Mouse (Mus musculus): Measurements from ENCODE around the gene Zer1. TPM values are rescaled to one million over a fixed set of nuclear protein-coding genes. Genes with fewer than 3 reads are reported as not detected.

Zer1 gene
- polyA plus RNA-seq, 1 experiment from 2014 or later, result 2.6 TPM

- WGBS (ENCODE audit: insufficient replicate concordance), result under 1% methylated on average over 53 of the region's 53 CpGs
- H3K4me2 ChIP-seq, result peak within 1 kb of the TSS; percentile 99
- H3K27me3 ChIP-seq, result no peaks in the 10 kb centered on the region
- H3K27ac ChIP-seq, result peak within 1 kb of the TSS; percentile 80
- ATAC-seq (ENCODE audit: low read depth) (peak; percentile 65), DNase-seq (peak; percentile 70)
- peaks cover 31% of the 10 kb centered on the region for H3K4me1 ChIP-seq (replicated peaks)
- H3K36me3 ChIP-seq, result peaks cover 11% of the 10 kb centered on the region
- H3K9ac ChIP-seq, result peak within 1 kb of the TSS; percentile 79
- H3K4me3 ChIP-seq (replicated peaks), result peak within 1 kb of the TSS; percentile 71
- H3K9me3 ChIP-seq (replicated peaks), result no peaks in the 10 kb centered on the region
These were observed 46.7 kb downstream of the Zer1 start, which contains the start of gene Pkn3 for GRCm38 (mm10) chr2:30077502-30078348. Gene Pkn3, plus strand, starts transcription at chr2:30077684.

DNA sequence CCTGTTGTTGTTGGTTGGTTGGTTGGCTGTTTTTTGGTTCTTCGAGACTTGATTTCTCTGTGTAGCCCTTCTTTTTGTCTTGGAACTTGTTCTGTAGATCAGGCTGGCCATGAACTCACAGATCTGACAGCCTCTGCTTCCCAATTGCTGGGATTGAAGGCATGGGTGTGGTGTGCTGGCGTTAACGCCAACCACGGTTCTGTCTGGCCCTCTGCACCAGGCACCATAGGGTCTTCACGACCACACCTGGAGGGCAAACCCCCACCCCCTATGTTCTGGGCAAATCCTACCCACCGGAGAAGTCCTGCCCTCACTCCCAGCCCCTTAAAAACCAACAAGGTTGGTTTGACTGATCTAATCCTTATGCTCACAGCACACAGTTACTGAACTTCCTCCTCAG, 47.4 kb downstream of the Zer1 start:
- H3K9ac ChIP-seq, result peak overlapping the region; percentile 79; the same call in 1 of the 2 replicates
- peak overlapping the region; percentile 53; the same call in 1 of the 2 replicates for H3K27ac ChIP-seq

DNA sequence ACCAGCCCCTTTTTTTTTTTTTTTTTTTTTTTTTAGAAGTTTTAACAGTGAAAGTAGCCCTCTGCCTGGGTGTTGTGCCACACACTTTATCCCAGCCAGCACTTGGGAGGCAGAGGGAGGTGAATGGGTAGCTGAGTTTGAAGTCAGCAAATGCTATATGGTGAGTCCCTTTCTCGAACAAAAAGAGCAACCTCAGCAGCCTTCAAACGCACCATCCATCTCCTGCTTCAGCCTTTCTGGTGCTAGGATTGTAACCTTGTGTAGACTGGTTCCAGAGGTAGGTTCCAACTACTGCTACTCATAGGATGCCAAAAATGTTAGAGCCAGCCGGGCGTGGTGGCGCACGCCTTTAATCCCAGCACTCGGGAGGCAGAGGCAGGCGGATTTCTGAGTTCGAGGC, 47.9 kb downstream of the Zer1 start:
- no peak for DNase-seq
- Histone ChIP-seq H3K4me1 (replicated peaks) (peaks cover 31% of the 10 kb centered on the region), H3K4me3 (replicated peaks) (no peak overlapping the region), H3K27me3 (no peaks in the 10 kb centered on the region), H3K4me2 (no peak overlapping the region), H3K36me3 (peaks cover 19% of the 10 kb centered on the region), H3K9me3 (replicated peaks) (no peaks in the 10 kb centered on the region), H3K27ac (no peak overlapping the region), H3K9ac (no peak overlapping the region)
- no peak for ATAC-seq (ENCODE audit: low read depth)
- WGBS (ENCODE audit: insufficient replicate concordance), result 85% methylated on average over 9 of the region's 9 CpGs

More for the DNA sequence above, 47.4 kb downstream of the Zer1 start:
- Histone ChIP-seq H3K4me1 (replicated peaks) (peaks cover 31% of the 10 kb centered on the region), H3K27me3 (no peaks in the 10 kb centered on the region), H3K4me3 (replicated peaks) (peak overlapping the region; percentile 71), H3K4me2 (peak overlapping the region; percentile 99), H3K9me3 (replicated peaks) (no peaks in the 10 kb centered on the region), H3K36me3 (peaks cover 16% of the 10 kb centered on the region)
- 48% methylated on average over 6 of the region's 6 CpGs for WGBS (ENCODE audit: insufficient replicate concordance)
- DNase-seq (no peak), ATAC-seq (ENCODE audit: low read depth) (no peak)

DNA sequence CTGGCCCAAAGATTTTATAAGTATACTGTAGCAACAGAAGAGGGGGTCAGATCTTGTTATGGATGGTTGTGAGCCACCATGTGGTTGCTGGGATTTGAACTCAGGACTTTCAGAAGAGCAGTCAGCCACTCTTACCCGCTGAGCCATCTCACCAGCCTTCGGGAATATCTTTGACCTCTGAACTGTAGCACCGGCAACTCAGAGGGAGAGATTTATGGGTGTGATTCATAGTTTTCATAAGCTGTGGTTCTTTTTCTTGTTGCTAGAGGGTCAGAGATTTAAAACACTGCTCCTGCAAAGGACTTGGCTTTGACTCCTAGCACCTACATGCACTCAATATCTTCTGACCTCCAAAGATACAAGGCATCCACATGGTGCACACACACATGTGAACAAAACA, 48.8 kb downstream of the Zer1 start:
- Histone ChIP-seq H3K27ac (no peak overlapping the region), H3K27me3 (no peaks in the 10 kb centered on the region), H3K9me3 (replicated peaks) (no peaks in the 10 kb centered on the region), H3K9ac (no peak overlapping the region), H3K4me2 (no peak overlapping the region), H3K4me3 (replicated peaks) (no peak overlapping the region), H3K4me1 (replicated peaks) (peaks cover 31% of the 10 kb centered on the region), H3K36me3 (peaks cover 21% of the 10 kb centered on the region)
- DNase-seq, result no peak
- no peak for ATAC-seq (ENCODE audit: low read depth)
- WGBS (ENCODE audit: insufficient replicate concordance), result 64% methylated on average over 3 of the region's 3 CpGs

GRCm38 (mm10) chr2:30073285-30073684, 51.1 kb downstream of the Zer1 start:
- 72% methylated on average over 3 of the region's 3 CpGs for WGBS (ENCODE audit: insufficient replicate concordance)
- Histone ChIP-seq H3K27ac (no peak overlapping the region), H3K27me3 (no peaks in the 10 kb centered on the region), H3K36me3 (peaks cover 44% of the 10 kb centered on the region), H3K4me3 (replicated peaks) (no peak overlapping the region), H3K9ac (no peak overlapping the region), H3K4me1 (replicated peaks) (peaks cover 25% of the 10 kb centered on the region), H3K9me3 (replicated peaks) (no peaks in the 10 kb centered on the region), H3K4me2 (no peak overlapping the region)
- ATAC-seq (ENCODE audit: low read depth), result no peak
- DNase-seq, result no peak

GRCm38 (mm10) chr2:30072875-30073274, 51.5 kb downstream of the Zer1 start:
- no peak for ATAC-seq (ENCODE audit: low read depth)
- H3K27me3 ChIP-seq, result no peaks in the 10 kb centered on the region
- no peak overlapping the region for H3K4me3 ChIP-seq (replicated peaks)
- H3K9ac ChIP-seq, result no peak overlapping the region
- H3K9me3 ChIP-seq (replicated peaks), result no peaks in the 10 kb centered on the region
- no peak overlapping the region for H3K27ac ChIP-seq
- WGBS (ENCODE audit: insufficient replicate concordance), result 60% methylated on average over 7 of the region's 7 CpGs
- DNase-seq, result no peak
- H3K4me2 ChIP-seq, result no peak overlapping the region
- H3K36me3 ChIP-seq, result peaks cover 48% of the 10 kb centered on the region
- peaks cover 25% of the 10 kb centered on the region for H3K4me1 ChIP-seq (replicated peaks)

GRCm38 (mm10) chr2:30067962-30068361, 56.4 kb downstream of the Zer1 start:
- Histone ChIP-seq H3K9me3 (replicated peaks) (no peaks in the 10 kb centered on the region), H3K36me3 (peaks cover 40% of the 10 kb centered on the region), H3K27me3 (no peaks in the 10 kb centered on the region), H3K27ac (peak overlapping the region; percentile 97), H3K4me3 (replicated peaks) (peak overlapping the region; percentile 98), H3K9ac (peak overlapping the region; percentile 97), H3K4me2 (peak overlapping the region; percentile 98), H3K4me1 (replicated peaks) (peaks cover 49% of the 10 kb centered on the region)
- ATAC-seq (ENCODE audit: low read depth) (no peak), DNase-seq (no peak)
- WGBS (ENCODE audit: insufficient replicate concordance), result 21% methylated on average over 7 of the region's 7 CpGs

DNA sequence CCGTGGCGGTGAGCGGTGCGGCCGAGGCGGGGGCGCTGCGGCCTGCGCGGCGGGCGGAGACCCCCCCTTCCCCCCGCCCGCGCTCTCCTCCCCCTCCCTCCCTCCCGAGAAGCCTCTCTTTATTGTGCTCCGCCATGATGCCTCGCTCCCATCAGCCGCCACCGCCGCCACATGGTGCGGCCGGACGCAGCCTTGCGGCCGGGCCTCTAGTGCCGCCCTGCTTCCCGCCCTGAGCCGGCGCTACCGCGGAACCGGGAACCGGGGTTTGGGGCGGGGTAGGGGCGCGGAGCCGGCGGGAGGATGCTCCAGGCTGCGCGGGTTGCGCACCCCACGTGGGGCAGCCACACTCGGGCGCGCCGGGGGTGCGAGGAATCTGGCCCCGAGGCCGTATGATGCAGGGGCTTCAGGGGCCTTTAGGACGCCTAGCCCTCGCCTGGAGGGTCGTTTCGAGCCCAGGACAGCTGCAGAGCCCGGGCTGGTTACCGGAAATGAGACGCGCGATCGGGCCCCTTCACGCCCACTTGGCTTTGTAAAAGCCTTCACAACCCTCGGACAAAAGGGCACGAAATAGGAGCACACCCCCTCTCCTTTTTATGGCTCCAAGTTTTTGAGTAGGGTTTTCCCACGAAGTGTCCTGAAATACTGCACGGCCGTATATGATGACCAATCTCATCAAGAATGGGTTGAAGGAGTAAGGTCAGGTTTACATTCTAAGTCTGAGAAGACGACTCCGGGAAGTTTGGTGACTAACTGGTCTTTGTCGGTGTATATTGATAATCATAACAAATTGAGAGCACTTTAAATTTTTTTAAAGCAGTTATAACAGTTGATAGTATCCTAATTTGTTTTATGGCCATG, 57.1 kb downstream of the Zer1 start:
- Histone ChIP-seq H3K4me1 (replicated peaks) (peaks cover 54% of the 10 kb centered on the region), H3K27ac (peak overlapping the region; percentile 97), H3K27me3 (no peaks in the 10 kb centered on the region), H3K9me3 (replicated peaks) (no peaks in the 10 kb centered on the region), H3K4me3 (replicated peaks) (peak overlapping the region; percentile 98), H3K4me2 (peak overlapping the region; percentile 98), H3K9ac (peak overlapping the region; percentile 97), H3K36me3 (peaks cover 34% of the 10 kb centered on the region)
- DNase-seq, result peak; percentile 35
- ATAC-seq (ENCODE audit: low read depth), result no peak
- under 1% methylated on average over 49 of the region's 69 CpGs for WGBS (ENCODE audit: insufficient replicate concordance)

DNA sequence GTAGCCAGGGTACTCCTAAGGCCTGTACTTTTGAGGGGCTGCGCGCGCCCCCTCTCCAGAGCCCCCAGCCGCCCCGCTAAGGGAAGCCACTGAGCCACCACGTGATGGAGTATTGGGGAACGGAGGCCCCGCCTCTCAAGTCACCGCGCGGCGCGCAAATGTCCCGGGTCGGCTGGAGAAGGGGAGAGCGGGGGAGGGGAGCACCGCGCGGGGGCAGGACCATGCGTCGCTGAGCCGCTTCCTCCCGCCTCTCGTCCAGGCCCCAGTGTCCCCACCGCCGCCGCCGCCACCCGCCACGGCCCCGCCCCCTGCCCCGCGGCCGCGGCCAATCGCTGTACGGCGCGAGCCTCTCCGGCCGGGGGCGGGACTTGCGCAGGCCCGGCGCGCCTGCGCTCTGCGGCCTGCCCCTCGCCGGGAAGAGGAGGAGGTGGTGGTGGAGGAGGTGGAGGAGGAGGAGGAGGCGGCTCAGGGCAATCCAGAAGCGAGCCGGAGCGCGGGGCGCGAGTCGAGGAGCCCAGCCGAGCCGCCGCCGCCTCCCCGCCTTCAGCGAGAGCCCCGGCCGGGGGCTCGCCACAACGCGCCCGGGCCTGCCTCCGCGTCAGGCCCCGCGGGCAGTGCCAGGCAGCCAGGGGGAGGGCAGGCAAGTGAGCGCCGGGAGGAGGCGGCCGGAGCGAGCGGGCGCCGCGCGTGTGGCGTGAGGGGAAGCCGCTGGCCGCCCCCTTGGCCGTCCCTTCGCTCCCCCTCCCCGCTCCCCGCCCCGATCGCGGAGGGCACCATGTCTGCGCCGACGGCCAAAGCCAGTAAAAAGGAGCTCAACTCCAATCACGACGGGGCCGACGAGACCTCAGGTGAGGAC, 58.1 kb downstream of the Zer1 start:
- Histone ChIP-seq H3K4me2 (peak overlapping the region; percentile 98), H3K36me3 (peaks cover 30% of the 10 kb centered on the region), H3K9me3 (replicated peaks) (no peaks in the 10 kb centered on the region), H3K9ac (peak overlapping the region; percentile 97), H3K27ac (peak overlapping the region; percentile 97), H3K27me3 (no peaks in the 10 kb centered on the region), H3K4me1 (replicated peaks) (peaks cover 61% of the 10 kb centered on the region), H3K4me3 (replicated peaks) (peak overlapping the region; percentile 98)
- peak; percentile 91 for ATAC-seq (ENCODE audit: low read depth)
- under 1% methylated on average over 52 of the region's 101 CpGs for WGBS (ENCODE audit: insufficient replicate concordance)
- peak; percentile 96 for DNase-seq

DNA sequence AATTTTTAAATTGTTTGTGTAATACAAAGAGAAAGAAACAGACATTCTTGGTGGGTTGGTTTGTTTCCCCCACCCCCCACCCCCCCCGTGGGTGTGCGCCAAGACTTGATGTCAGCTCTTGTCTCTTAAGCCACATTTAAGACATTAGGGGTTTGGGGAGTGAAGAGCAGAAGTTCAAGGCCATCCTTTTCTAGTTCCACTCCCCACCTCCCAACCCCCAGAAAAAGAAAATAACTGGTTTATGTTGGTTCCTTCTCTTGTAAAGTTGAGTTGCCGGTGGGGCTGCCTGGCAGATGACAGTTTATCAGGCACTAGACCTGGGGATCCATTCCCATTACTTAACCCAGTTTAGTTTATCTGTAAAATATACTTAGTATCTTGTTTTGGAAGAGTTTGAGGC, 60.1 kb downstream of the Zer1 start:
- H3K36me3 ChIP-seq, result peaks cover 15% of the 10 kb centered on the region
- ATAC-seq (ENCODE audit: low read depth), result no peak
- WGBS (ENCODE audit: insufficient replicate concordance), result 9% methylated on average over 3 of the region's 3 CpGs
- H3K9ac ChIP-seq, result peak overlapping the region; percentile 86
- H3K4me3 ChIP-seq (replicated peaks), result peak overlapping the region; percentile 70
- H3K4me2 ChIP-seq, result peak overlapping the region; percentile 98
- no peaks in the 10 kb centered on the region for H3K9me3 ChIP-seq (replicated peaks)
- H3K27me3 ChIP-seq, result no peaks in the 10 kb centered on the region
- peaks cover 67% of the 10 kb centered on the region for H3K4me1 ChIP-seq (replicated peaks)
- peak overlapping the region; percentile 91 for H3K27ac ChIP-seq
- no peak for DNase-seq

All from liver, embryonic 13.5 days (tissue).